Mouse (Mus musculus) liver, embryonic 12.5 days (tissue): ENCODE measurements around the gene Prdm16. TPM values are rescaled to one million over a fixed set of nuclear protein-coding genes. Genes with fewer than 3 reads are reported as not detected.

Experiments used
- ATAC-seq: fragments of 200-750 bp; cut with Nextera tagmentation; 2 replicates; pipeline ENCODE4 v1.8.0; 2017; ENCODE audit warnings: moderate number of reproducible peaks, mild to moderate bottlenecking, moderate library complexity
- H3K27ac ChIP-seq: fragments of 300-500 bp; sonication (generic); 2 replicates; pipeline ENCODE4 v1.5.1; 2016; ENCODE audit warnings: mild to moderate bottlenecking
- H3K27me3 ChIP-seq: fragments of 300-500 bp; sonication (generic); replicated peaks from 2 replicates; pipeline ENCODE4 v1.6.1; 2016; ENCODE audit warnings: mild to moderate bottlenecking, moderate library complexity
- H3K36me3 ChIP-seq: fragments of 300-500 bp; sonication (generic); 2 replicates; pipeline ENCODE4 v1.6.1; 2016; ENCODE audit warnings: mild to moderate bottlenecking, moderate library complexity
- H3K4me1 ChIP-seq: fragments of 300-500 bp; sonication (generic); 2 replicates; pipeline ENCODE4 v1.6.1; 2016
- H3K4me2 ChIP-seq: fragments of 300-500 bp; sonication (generic); 2 replicates; pipeline ENCODE4 v1.6.1; 2016; ENCODE audit warnings: mild to moderate bottlenecking, moderate library complexity
- H3K4me3 ChIP-seq: fragments of 300-500 bp; sonication (generic); 2 replicates; pipeline ENCODE4 v1.5.1; 2016; ENCODE audit warnings: mild to moderate bottlenecking, moderate library complexity
- H3K9ac ChIP-seq: fragments of 300-500 bp; sonication (generic); 2 replicates; pipeline ENCODE4 v1.6.1; 2016; ENCODE audit warnings: mild to moderate bottlenecking, moderate library complexity
- H3K9me3 ChIP-seq: fragments of 300-500 bp; sonication (generic); replicated peaks from 2 replicates; pipeline ENCODE4 v1.6.1; 2016; ENCODE audit warnings: mild to moderate bottlenecking, moderate library complexity
- WGBS: fragments of 180-500 bp; shearing (Covaris S2); methylation state at CpG from one replicate; pipeline ENCODE4 v1.1.7; 2016; ENCODE audit not compliant: insufficient replicate concordance; 5-methylcytosine and 5-hydroxymethylcytosine counted together
- polyA plus RNA-seq: library from polyadenylated mRNA; unstranded; fragments of >200 nt; fragmentation: Nextera tagmentation; extraction: Ambion mirVana; gene quantifications from 2 replicates; pipeline ENCODE4 v1.2.1, GENCODE M21; 2016

Gene Prdm16
- polyA plus RNA-seq, 1 experiment from 2014 or later = 2.4 TPM

- Histone ChIP-seq H3K4me2 (no peak overlapping the region), H3K4me1 (no peaks in the 10 kb centered on the region; the same call in 1 of the 2 replicates), H3K9me3 (no peaks in the 10 kb centered on the region), H3K27me3 (no peaks in the 10 kb centered on the region; the same call in 1 of the 2 replicates), H3K27ac (no peak overlapping the region), H3K4me3 (no peak overlapping the region), H3K9ac (no peak overlapping the region), H3K36me3 (no peaks in the 10 kb centered on the region)
- 67% methylated on average over 8 of the region's 8 CpGs for WGBS
- ATAC-seq = no peak
These were observed 251.5 kb downstream of the Prdm16 start for GRCm38 (mm10) chr4:154385208-154385607.

GRCm38 (mm10) chr4:154378876-154379275, 257.8 kb downstream of the Prdm16 start:
- Histone ChIP-seq H3K27me3 (no peaks in the 10 kb centered on the region), H3K9me3 (no peaks in the 10 kb centered on the region), H3K36me3 (no peaks in the 10 kb centered on the region), H3K4me1 (0 out of 2 replicates have a peak, but pooled peaks cover 4% of the 10 kb centered on the region), H3K27ac (no peak overlapping the region), H3K4me3 (no peak overlapping the region), H3K4me2 (no peak overlapping the region), H3K9ac (no peak overlapping the region)
- no peak for ATAC-seq
- WGBS = 68% methylated on average over 2 of the region's 2 CpGs

GRCm38 (mm10) chr4:154375939-154376625, 260.6 kb downstream of the Prdm16 start:
- Histone ChIP-seq H3K4me1 (0 out of 2 replicates have a peak, but pooled peaks cover 4% of the 10 kb centered on the region), H3K9me3 (no peaks in the 10 kb centered on the region), H3K4me2 (no peak overlapping the region), H3K27ac (peak overlapping the region; percentile 13; the same call in 1 of the 2 replicates), H3K36me3 (no peaks in the 10 kb centered on the region), H3K27me3 (no peaks in the 10 kb centered on the region), H3K4me3 (no peak overlapping the region), H3K9ac (no peak overlapping the region)
- ATAC-seq = 0 out of 2 replicates have a peak, but pooled peaks have one; percentile 26
- WGBS = 55% methylated on average over 10 of the region's 10 CpGs

GRCm38 (mm10) chr4:154371542-154372247, 265.0 kb downstream of the Prdm16 start:
- Histone ChIP-seq H3K4me1 (0 out of 2 replicates have a peak, but pooled peaks cover 4% of the 10 kb centered on the region), H3K9ac (no peak overlapping the region), H3K27ac (no peak overlapping the region), H3K27me3 (no peaks in the 10 kb centered on the region), H3K4me2 (no peak overlapping the region), H3K9me3 (no peaks in the 10 kb centered on the region), H3K36me3 (no peaks in the 10 kb centered on the region), H3K4me3 (no peak overlapping the region)
- WGBS = 63% methylated on average over 13 of the region's 13 CpGs
- ATAC-seq = no peak

GRCm38 (mm10) chr4:154370841-154371240, 265.8 kb downstream of the Prdm16 start:
- no peak overlapping the region for H3K27ac ChIP-seq
- H3K4me3 ChIP-seq = no peak overlapping the region
- 65% methylated on average over 8 of the region's 8 CpGs for WGBS
- H3K4me2 ChIP-seq = no peak overlapping the region
- no peaks in the 10 kb centered on the region for H3K36me3 ChIP-seq
- H3K9me3 ChIP-seq = no peaks in the 10 kb centered on the region
- no peaks in the 10 kb centered on the region for H3K27me3 ChIP-seq
- no peak overlapping the region for H3K9ac ChIP-seq
- no peak for ATAC-seq
- 0 out of 2 replicates have a peak, but pooled peaks cover 3% of the 10 kb centered on the region for H3K4me1 ChIP-seq

GRCm38 (mm10) chr4:154369089-154369488, 267.6 kb downstream of the Prdm16 start:
- no peak overlapping the region for H3K27ac ChIP-seq
- H3K36me3 ChIP-seq = no peaks in the 10 kb centered on the region
- no peaks in the 10 kb centered on the region for H3K9me3 ChIP-seq
- H3K9ac ChIP-seq = no peak overlapping the region
- H3K4me1 ChIP-seq = no peaks in the 10 kb centered on the region
- H3K4me2 ChIP-seq = no peak overlapping the region
- H3K4me3 ChIP-seq = no peak overlapping the region
- H3K27me3 ChIP-seq = no peaks in the 10 kb centered on the region
- ATAC-seq = no peak
- WGBS = 55% methylated on average over 5 of the region's 5 CpGs

GRCm38 (mm10) chr4:154366836-154367235, 269.8 kb downstream of the Prdm16 start:
- Histone ChIP-seq H3K36me3 (no peaks in the 10 kb centered on the region), H3K4me1 (no peaks in the 10 kb centered on the region), H3K27me3 (peaks cover 4% of the 10 kb centered on the region; the same call in 1 of the 2 replicates), H3K4me3 (no peak overlapping the region), H3K9ac (no peak overlapping the region), H3K27ac (no peak overlapping the region), H3K4me2 (no peak overlapping the region), H3K9me3 (no peaks in the 10 kb centered on the region)
- no peak for ATAC-seq
- WGBS = 60% methylated on average over 6 of the region's 6 CpGs

- no peak overlapping the region for H3K27ac ChIP-seq
- H3K9ac ChIP-seq = no peak overlapping the region
- peaks cover 4% of the 10 kb centered on the region; the same call in 1 of the 2 replicates for H3K27me3 ChIP-seq
- H3K4me3 ChIP-seq = no peak overlapping the region
- H3K4me2 ChIP-seq = no peak overlapping the region
- no peaks in the 10 kb centered on the region for H3K36me3 ChIP-seq
- no peaks in the 10 kb centered on the region for H3K4me1 ChIP-seq
- WGBS = 80% methylated on average over 2 of the region's 2 CpGs
- no peak for ATAC-seq
- H3K9me3 ChIP-seq = no peaks in the 10 kb centered on the region
These were observed 271.9 kb downstream of the Prdm16 start for GRCm38 (mm10) chr4:154364752-154365151.

- H3K9ac ChIP-seq = no peak overlapping the region
- H3K36me3 ChIP-seq = no peaks in the 10 kb centered on the region
- no peak overlapping the region for H3K4me3 ChIP-seq
- 77% methylated on average over 3 of the region's 3 CpGs for WGBS
- no peak for ATAC-seq
- no peaks in the 10 kb centered on the region for H3K9me3 ChIP-seq
- no peaks in the 10 kb centered on the region for H3K4me1 ChIP-seq
- H3K27me3 ChIP-seq = peaks cover 4% of the 10 kb centered on the region; the same call in 1 of the 2 replicates
- H3K4me2 ChIP-seq = no peak overlapping the region
- no peak overlapping the region for H3K27ac ChIP-seq
These were observed 275.8 kb downstream of the Prdm16 start for GRCm38 (mm10) chr4:154360850-154361249.

- ATAC-seq = no peak
- Histone ChIP-seq H3K9ac (no peak overlapping the region), H3K27ac (no peak overlapping the region), H3K27me3 (peaks cover 4% of the 10 kb centered on the region; the same call in 1 of the 2 replicates), H3K4me1 (no peaks in the 10 kb centered on the region), H3K36me3 (no peaks in the 10 kb centered on the region), H3K4me3 (no peak overlapping the region), H3K4me2 (no peak overlapping the region), H3K9me3 (no peaks in the 10 kb centered on the region)
- 66% methylated on average over 6 of the region's 7 CpGs for WGBS
These were observed 276.2 kb downstream of the Prdm16 start for GRCm38 (mm10) chr4:154360441-154360840.

GRCm38 (mm10) chr4:154359762-154360300, 276.8 kb downstream of the Prdm16 start:
- Histone ChIP-seq H3K27ac (no peak overlapping the region), H3K9ac (no peak overlapping the region), H3K36me3 (no peaks in the 10 kb centered on the region), H3K9me3 (no peaks in the 10 kb centered on the region), H3K27me3 (peaks cover 4% of the 10 kb centered on the region; the same call in 1 of the 2 replicates), H3K4me3 (no peak overlapping the region), H3K4me1 (no peaks in the 10 kb centered on the region), H3K4me2 (no peak overlapping the region)
- no peak for ATAC-seq
- WGBS = 66% methylated on average over 9 of the region's 9 CpGs

- Histone ChIP-seq H3K9me3 (no peaks in the 10 kb centered on the region), H3K4me2 (no peak overlapping the region), H3K36me3 (no peaks in the 10 kb centered on the region), H3K27ac (no peak overlapping the region), H3K9ac (no peak overlapping the region), H3K4me3 (no peak overlapping the region), H3K4me1 (no peaks in the 10 kb centered on the region), H3K27me3 (peaks cover 4% of the 10 kb centered on the region; the same call in 1 of the 2 replicates)
- 50% methylated on average over 10 of the region's 11 CpGs for WGBS
- ATAC-seq = no peak
These were observed 277.9 kb downstream of the Prdm16 start for GRCm38 (mm10) chr4:154358816-154359215.
